In the genomic region with DNA sequence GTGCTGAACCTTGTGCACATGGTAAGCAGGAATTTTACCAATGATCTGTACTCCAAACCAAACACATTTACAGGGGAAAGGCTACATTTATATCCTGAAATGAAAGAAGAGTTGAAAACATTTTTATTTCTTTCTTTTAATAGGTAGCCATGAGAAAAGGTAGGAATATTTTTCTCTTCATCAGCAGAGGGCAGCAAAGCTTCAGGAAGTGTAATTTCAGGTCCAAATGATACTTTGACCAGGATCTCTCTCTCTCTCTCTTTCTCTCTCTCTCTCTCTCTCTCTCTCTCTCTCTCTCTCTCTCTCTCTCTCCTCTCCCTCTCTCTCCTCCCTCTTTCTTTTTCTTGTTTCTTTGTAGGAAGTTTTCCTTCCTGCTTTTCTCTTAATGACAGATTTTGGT, we compare ENCODE assay signal across 11 mouse cellular contexts.
DNase-seq lines count a peak whose midpoint lies in the region; TF ChIP-seq lines count a peak whose summit lies in the region.
"Had no signal": no experiment of that assay in that cellular context is flagged by ENCODE, and none has a peak within 500 bp of the region (broad histone marks: within the 10 kb centered on the region; RNA-seq: fewer than 3 reads in every experiment).

No protein-coding gene starts in this region.

- no peak overlapping the region for H3K4me3 ChIP-seq in left cerebral cortex, adult 2 months
- H3K4me3 ChIP-seq: heart, embryonic 12.5 days; megakaryocyte, embryonic 14.5 days had no signal

- TF ChIP-seq CTCF in left cerebral cortex, adult 2 months (IDR thresholded peaks at IDR 0.05) = peak; percentile 62

- intact Hi-C loops in left cerebral cortex, adult 2 months (cut with DNase I) = loop anchor here (5.0 kb wide), 1 partner anchor 209 kb away; no protein-coding TSS in a partner anchor

- DNase-seq in cerebellum, postnatal 10 days = peak; percentile 52 to 70
- no peak for DNase-seq in cerebellum, postnatal 36 days
- no peak for DNase-seq in left cerebral cortex, adult 2 months (ENCODE audit: extremely low spot score in 1 of 2, low spot score in 2 of 2)
- DNase-seq in left cerebral cortex, adult 18-20 months (ENCODE audit: low spot score in 2 of 2) = no peak
- peak; percentile 40 for DNase-seq in NIH3T3 (ENCODE audit: low read depth)
- peak; percentile 5 for DNase-seq in induced T-regulatory cell, adult 2 months (ENCODE audit: low read depth)
- DNase-seq in gastrocnemius, adult 18-20 months (ENCODE audit: low spot score) = no peak
- DNase-seq in cerebellum, adult 9-11 months = no peak
- DNase-seq: adrenal gland, postnatal 36 days had no signal

- no peak overlapping the region for H3K27ac ChIP-seq in left cerebral cortex, adult 2 months

Comparison
In these comparisons a context has a peak if more than half of its experiments do, and no peak if none do; other contexts are left out.
1. DNase-seq: peak in cerebellum, postnatal 10 days (2 of 2), NIH3T3 (single experiment) and induced T-regulatory cell, adult 2 months (single experiment); none in cerebellum, postnatal 36 days (0 of 2), left cerebral cortex, adult 2 months (0 of 2), left cerebral cortex, adult 18-20 months (0 of 2), gastrocnemius, adult 18-20 months (single experiment) and cerebellum, adult 9-11 months (single experiment).